Comparison of ENCODE assay signal across 18 mouse cellular contexts in the genomic region with DNA sequence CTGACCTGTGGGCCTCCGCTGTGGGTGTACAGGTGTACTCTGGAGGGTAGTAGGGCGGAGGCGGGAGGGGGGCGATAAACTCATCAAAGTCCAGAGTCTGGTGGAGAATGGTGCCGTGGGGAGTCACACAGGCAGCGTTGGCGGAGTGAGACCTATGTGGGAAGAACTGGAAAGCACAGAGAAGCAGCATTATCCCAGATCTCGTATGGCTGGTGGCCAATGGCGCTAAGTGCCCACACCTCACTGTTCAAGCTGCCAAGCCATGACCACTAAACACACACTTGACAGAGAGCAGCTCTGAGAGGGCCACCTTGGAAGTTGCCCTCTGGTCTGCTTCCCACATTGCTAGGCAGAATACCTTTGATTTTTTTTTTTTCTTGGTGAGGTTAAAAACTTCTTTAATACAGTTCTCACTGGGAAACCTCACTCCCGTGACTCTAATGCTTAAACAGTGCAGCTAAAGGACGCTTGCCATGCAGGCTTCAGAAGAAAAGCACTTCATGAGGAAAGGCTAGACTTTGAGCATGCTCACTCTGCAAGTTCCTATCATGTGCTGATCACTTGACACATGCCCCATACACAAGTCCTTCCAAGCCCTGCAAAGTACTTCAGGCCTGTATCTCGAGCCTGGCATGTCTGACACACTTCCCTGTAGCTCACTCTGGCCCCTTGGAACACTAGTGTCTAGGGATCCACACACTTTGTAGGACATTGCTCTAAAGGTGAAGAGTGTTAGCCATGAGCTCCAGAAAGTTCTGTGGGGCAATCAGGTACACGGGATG.
DNase-seq lines count a peak whose midpoint lies in the region.
"Had no signal": no experiment of that assay in that cellular context is flagged by ENCODE, and none has a peak within 500 bp of the region (broad histone marks: within the 10 kb centered on the region; RNA-seq: fewer than 3 reads in every experiment).

No protein-coding gene starts in this region.

- peak; percentile 73 to 74 for DNase-seq in frontal cortex, postnatal 36 days (ENCODE audit: low spot score in 2 of 2)
- DNase-seq in frontal cortex, postnatal 14 days (ENCODE audit: low spot score in 2 of 2) = no peak
- DNase-seq in right cerebral cortex, postnatal 25 days = peak; percentile 52
- no peak for DNase-seq in right cerebral cortex, postnatal 4 days
- peak; percentile 42 for DNase-seq in lung, postnatal 10 days
- DNase-seq in telencephalon, adult 2 months (ENCODE audit: low read depth, low spot score) = peak; percentile 64
- no peak for DNase-seq in adipocyte (ENCODE audit: low spot score)
- no peak for DNase-seq in heart, adult 8-10 months (ENCODE audit: low spot score)
- DNase-seq: adrenal gland, postnatal 25 days; cerebellum, adult 11 months; cerebellum, adult 9-11 months; gastrocnemius, postnatal 10 days; heart, postnatal 10 days; kidney, postnatal 36 days; layer of hippocampus, postnatal 36 days; liver, postnatal 0 days; thymus, adult 18-20 months; thymus, postnatal 4 days had no signal

Comparison
In these comparisons a context has a peak if more than half of its experiments do, and no peak if none do; other contexts are left out.
1. DNase-seq: peak in frontal cortex, postnatal 36 days (2 of 2), right cerebral cortex, postnatal 25 days (single experiment), lung, postnatal 10 days (single experiment) and telencephalon, adult 2 months (single experiment); none in frontal cortex, postnatal 14 days (0 of 2), right cerebral cortex, postnatal 4 days (single experiment), adipocyte (single experiment) and heart, adult 8-10 months (single experiment).